Mouse (Mus musculus) forebrain, embryonic 16.5 days (tissue): ENCODE data around the gene Mup11. TPM values are rescaled to one million over a fixed set of nuclear protein-coding genes. Genes with fewer than 3 reads are reported as not detected.
"Not testable (repeated sequence)": the region's sequence is repeated elsewhere in the genome, so short reads cannot be mapped to it uniquely, and the experiment has no call there.

ENCODE experiments used
- ATAC-seq: fragments of 200-750 bp; cut with Nextera tagmentation; 2 replicates; pipeline ENCODE4 v1.8.0; 2017; ENCODE audit warnings: mild to moderate bottlenecking, moderate library complexity
- H3K27ac ChIP-seq: fragments of 300-500 bp; sonication (generic); 2 replicates; pipeline ENCODE4 v1.5.1; 2014; ENCODE audit warnings: low read length, control low read depth
- H3K27me3 ChIP-seq: fragments of 300-500 bp; sonication (generic); replicated peaks from 2 replicates; pipeline ENCODE4 v1.6.1; 2014; ENCODE audit warnings: low read length; ENCODE audit not compliant: control insufficient read depth, insufficient read depth
- H3K36me3 ChIP-seq: fragments of 300-500 bp; sonication (generic); 2 replicates; pipeline ENCODE4 v1.6.1; 2014; ENCODE audit not compliant: control insufficient read depth, insufficient read depth
- H3K4me1 ChIP-seq: fragments of 300-500 bp; sonication (generic); replicated peaks from 2 replicates; pipeline ENCODE4 v1.6.1; 2014; ENCODE audit warnings: low read length; ENCODE audit not compliant: control insufficient read depth, insufficient read depth
- H3K4me2 ChIP-seq: fragments of 300-500 bp; sonication (generic); 2 replicates; pipeline ENCODE4 v1.6.1; 2014; ENCODE audit warnings: mild to moderate bottlenecking, low read length, control low read depth
- H3K4me3 ChIP-seq: fragments of 300-500 bp; sonication (generic); replicated peaks from 2 replicates; pipeline ENCODE4 v1.5.1; 2014; ENCODE audit warnings: mild to moderate bottlenecking, low read length, control low read depth
- H3K9ac ChIP-seq: fragments of 300-500 bp; sonication (generic); replicated peaks from 2 replicates; pipeline ENCODE4 v1.6.1; 2014; ENCODE audit warnings: low read depth, low read length, control low read depth
- H3K9me3 ChIP-seq: fragments of 300-500 bp; sonication (generic); 2 replicates; pipeline ENCODE4 v1.6.1; 2016; ENCODE audit warnings: low read length; ENCODE audit not compliant: control insufficient read depth
- WGBS: fragments of 180-500 bp; shearing (Covaris S2); extraction: QIAGEN DNeasy Blood & Tissue Kit; methylation state at CpG from one replicate; pipeline ENCODE4 v1.1.7; 2014; 5-methylcytosine and 5-hydroxymethylcytosine counted together
- polyA plus RNA-seq: library from polyadenylated mRNA; unstranded; fragments of >200 nt; fragmentation: Nextera tagmentation; extraction: Ambion mirVana; gene quantifications from 2 replicates; pipeline ENCODE4 v1.2.1, GENCODE M21; 2015

The Mup11 gene
- polyA plus RNA-seq = not detected in 2 replicates

- H3K4me1 ChIP-seq, H3K9me3 ChIP-seq, H3K27ac ChIP-seq, H3K4me3 ChIP-seq, ATAC-seq, H3K4me2 ChIP-seq, H3K27me3 ChIP-seq, H3K36me3 ChIP-seq, H3K9ac ChIP-seq: not testable (repeated sequence)
- 88% methylated on average over 3 of the region's 5 CpGs for WGBS
Measured at GRCm38 (mm10) chr4:60662311-60662710, at the start of gene Mup11. TSS of gene Mup11 (minus strand) at chr4:60662411.

Other genes with a start within 250 kb of the Mup11 start
- gene Mup9, start 240.5 kb downstream of the Mup11 start, polyA plus RNA-seq = not detected in 2 replicates
- not detected in 2 replicates for gene Mup1, start 160.5 kb downstream of the Mup11 start, polyA plus RNA-seq
- gene Mup10, start 80.2 kb downstream of the Mup11 start, polyA plus RNA-seq = not detected in 2 replicates
- not detected in 2 replicates for gene Mup12, start 78.9 kb upstream of the Mup11 start, polyA plus RNA-seq
- not detected in 2 replicates for gene Mup22, start 159.1 kb upstream of the Mup11 start, polyA plus RNA-seq